Mouse (Mus musculus) layer of hippocampus, postnatal 14 days (tissue): ENCODE data around the gene Tmem190. TPM values are rescaled to one million over a fixed set of nuclear protein-coding genes. Genes with fewer than 3 reads are reported as not detected.
"Not testable (repeated sequence)": the region's sequence is repeated elsewhere in the genome, so short reads cannot be mapped to it uniquely, and the experiment has no call there.

Experiments
- DNase-seq, 2 experiments: peaks; one replicate each; pipeline ENCODE4 v3.0.0; 2021 to 2022; ENCODE audit warnings: low spot score in 2 of 2, mixed read lengths in 1 of 2
- total RNA-seq, 2 experiments: library from RNA; stranded (reverse); gene quantifications; 2 replicates each; pipeline ENCODE4 v1.2.3; 2021

The Tmem190 gene
- total RNA-seq, 2 experiments from 2014 or later = not detected

DNA sequence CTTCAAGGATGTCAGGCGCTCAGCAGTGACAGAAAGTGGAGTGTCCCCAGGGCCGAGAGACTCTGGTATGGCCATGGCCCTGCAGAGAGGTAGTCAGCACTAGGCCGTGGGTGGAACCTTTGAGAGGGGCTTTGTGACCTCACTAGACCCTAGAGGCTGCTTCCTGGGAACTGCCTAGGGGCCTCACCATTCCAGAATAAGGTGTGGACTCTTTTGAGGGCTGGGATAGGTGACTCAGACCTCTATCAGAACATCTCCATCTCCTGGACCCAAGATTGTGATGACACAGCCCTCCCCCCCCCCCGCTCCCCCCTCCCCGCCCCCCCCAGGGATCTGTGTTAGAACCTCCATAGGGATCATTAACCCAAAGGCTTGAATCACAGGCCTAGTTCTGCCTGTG lies 11.5 kb upstream of the Tmem190 start, which contains the start of gene Fam71e2:
Fam71e2 (minus strand) TSS at position 101 of the 400 bp plus-strand sequence.
- DNase-seq = no peak

DNA sequence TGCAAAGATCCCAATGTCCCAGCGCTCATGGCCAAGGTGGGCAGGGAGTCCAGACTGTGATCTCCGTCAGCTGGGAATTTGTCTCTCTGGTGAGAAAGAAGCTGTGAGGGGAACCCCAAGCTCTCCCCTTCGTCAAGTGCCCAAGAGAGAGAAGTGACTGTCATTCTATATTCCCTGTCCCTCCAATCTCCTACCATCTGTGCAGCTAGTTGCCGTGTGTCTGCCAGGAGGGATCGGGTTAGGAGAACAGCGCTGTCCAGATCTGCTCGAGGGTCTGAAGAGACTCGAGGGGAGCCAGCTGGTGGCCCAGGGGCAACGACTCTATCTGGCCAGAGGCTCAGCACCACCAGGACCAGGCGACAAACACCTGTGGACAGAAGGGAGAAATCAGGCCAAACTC lies 6.6 kb upstream of the Tmem190 start:
- DNase-seq = no peak

DNA sequence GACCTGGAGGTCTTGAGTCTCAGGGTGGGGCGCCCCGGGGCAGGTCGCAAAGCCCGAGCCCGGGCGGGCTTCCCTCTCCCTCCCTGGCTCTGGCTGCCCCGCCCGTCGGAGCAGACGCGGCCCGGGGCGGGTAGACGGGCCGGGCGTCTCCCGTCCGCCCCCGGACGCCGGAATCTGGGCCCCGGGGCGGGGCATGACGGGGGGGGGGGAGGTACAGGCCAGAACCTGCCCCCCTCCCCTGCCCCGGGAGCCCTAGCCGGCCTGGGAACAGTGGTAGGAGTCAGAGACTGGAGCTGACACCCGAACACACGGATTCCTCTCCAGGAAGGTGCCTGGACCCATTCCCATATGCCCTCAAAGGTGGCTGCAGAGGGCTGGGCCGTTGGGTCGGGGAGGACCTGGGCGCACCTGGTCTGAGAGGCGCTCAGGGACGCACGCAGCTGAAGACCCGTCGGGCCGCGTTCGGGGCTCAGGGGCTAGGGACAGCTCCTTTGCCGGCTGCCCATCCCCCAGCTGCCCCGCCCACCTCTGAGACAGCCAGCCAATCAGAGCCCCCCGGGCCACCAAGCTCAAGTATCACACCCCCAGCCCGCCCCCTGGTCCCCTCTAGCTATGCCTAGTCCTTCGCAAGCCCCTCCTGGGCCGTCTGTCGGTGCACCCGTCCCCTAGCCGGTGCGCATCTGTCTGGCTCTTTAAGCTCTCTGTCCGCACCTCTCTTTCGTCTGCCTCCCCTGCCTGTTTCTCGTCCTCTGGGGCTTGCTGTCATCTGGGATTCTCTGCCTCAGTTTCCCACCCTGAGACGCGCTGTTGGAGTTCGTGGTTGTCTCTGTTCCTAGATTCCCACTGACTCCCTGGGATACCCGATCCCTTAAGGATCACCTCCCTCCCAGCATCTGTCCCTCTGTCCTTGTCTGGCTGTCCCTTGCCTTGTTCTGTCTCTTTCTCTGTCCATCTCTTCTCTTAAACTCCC lies 5.6 kb upstream of the Tmem190 start:
- no peak for DNase-seq

DNA sequence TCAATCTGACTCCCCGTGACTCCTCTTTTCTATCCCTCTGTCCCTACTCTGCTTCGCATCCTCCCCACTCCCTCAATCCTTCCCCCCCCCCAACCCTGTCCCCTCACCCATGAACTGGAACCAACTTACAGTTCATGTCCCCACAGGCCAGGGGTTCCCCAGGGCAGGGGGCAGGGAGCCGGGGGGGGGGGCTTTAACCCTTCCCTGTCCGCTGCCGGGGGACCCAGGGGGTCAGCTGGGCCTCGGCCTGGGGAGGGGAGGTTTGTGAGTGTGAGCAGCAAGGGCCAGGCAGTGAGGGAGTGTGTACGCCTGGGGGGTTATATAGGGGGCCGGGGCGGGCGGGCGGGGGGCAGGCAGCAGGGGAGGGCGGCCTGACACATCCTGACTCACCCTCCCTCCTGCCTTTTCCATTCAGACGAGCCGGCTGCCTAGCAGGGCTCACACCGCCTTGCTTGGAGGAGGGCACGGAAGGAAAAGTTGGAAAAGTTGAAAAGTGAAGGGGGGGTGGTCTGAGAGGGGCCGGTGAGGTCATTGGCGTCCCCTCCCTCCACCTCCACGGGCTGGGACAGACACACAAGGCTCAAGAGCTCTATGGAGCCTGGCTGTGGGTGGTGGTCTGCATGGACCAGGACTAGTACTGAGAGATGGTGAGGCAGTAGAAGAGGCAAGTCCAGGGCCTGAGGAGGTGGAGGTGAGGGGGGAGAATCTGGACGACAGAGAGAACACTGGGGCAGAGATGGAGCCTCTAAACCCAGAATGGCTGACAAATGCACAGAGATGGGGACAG lies 4.7 kb upstream of the Tmem190 start:
- DNase-seq = no peak

DNA sequence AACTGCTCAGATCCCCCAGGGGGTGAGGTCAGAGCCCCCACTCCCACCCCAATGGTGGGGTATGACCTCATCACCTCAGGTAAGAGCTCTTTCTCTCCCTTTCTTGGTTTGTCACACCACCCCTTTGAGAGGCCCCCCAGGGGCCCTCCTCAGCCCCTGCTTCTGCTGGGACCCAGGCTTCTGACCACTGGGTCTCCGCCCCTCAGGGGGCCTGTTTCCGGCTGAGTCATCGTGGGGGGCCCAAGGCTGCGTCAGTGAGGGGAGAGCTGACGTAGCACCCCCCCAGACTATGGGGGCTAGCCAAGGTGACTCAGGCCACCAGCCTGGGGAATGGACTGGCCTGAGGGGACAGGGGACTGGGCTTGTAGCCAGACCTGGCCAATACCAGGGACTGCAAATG lies 2.8 kb upstream of the Tmem190 start:
- no peak for DNase-seq

DNA sequence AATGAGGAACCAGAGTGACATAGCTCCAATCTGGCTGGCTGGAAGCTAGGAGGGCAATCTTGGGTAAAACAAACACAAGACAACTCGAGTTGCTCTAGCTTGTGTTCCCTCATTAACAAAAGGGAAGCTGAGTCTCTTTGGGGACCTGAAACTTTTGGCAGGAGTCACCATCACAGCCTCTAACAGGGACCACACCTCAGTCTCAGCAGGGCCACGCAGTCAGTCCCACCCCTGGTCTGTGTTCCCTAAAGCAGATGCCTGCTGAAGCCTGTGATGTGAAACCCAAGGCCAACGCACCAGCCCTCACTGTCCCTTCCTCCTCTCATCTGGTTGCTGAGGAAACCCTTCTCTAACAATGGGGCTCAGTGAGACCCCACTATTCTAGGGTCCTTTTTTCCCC lies 607 bp upstream of the Tmem190 start:
- DNase-seq = no peak

DNA sequence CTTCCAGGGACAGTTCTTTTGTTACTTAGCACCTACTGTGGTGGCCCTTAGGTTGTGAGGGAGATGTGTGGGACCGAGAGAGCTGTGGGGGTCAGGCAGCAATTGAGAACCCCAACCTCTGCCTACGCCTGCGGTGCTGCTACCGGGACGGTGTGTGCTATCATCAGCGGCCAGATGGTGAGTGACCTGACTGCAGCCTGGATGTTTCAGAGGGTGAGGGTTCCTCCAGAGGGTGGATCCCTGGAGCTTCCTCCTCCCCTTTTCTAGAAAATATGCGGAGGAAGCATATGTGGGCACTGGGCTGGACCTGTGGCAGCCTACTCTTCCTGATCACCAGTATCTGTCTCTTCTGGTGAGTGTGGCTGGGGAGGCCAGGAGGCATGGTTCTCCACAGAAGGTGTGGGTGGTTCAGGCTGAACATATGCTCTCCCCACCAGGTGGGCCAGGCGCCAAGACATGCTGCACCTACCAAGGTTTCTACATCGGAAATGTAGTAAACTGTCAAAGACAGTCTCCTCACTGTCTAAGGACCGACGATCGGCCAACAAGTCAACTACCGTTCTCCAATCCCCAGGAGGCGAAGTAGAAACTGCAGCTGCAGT lies 1.0 kb downstream of the Tmem190 start:
- DNase-seq = no peak

DNA sequence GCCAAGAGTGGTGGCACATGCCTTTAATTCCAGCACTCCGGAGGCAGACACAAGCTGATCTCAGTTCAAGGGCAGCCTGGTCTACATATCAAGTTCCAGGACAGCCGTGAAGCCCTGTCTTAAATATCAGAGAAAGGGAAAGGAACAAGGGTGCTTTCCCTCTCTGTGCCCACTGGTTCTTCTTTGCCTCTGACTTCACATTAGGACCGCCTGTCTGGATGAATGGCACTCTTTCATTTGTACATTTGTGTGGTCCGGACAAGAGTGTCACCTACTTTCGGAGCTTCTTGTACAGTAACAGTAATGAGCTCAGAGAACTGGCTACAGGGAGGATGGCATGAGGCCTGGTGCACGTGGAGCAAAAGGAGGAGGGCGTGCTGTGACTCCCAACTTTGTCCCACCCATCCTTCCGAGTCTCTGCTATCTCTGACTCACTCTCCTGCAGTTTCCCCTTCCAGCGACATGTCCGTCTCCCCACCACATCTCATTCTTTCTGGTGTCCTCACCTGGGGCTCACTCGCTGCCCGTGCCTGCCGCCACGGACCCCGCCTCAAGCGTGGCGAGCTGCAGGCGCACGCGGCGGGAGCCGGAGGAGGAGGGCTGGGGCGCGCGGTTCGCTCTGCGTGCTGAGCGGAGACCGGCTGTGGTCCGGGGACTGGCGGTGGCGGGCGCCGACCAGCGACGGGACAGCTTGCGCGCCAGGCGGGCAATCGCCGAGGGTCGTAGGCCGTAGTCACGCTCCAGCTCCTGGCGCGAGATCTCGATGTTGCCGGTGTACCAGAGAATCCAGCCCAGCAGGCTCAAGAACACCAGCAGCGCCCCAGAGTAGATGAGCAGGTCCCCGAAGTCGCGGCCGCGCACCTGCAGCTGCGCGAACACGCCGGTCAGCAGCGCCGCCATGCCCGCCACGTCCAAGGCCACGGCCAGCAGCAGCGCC lies 6.0 kb downstream of the Tmem190 start:
- DNase-seq = peak; percentile 39 to 54

DNA sequence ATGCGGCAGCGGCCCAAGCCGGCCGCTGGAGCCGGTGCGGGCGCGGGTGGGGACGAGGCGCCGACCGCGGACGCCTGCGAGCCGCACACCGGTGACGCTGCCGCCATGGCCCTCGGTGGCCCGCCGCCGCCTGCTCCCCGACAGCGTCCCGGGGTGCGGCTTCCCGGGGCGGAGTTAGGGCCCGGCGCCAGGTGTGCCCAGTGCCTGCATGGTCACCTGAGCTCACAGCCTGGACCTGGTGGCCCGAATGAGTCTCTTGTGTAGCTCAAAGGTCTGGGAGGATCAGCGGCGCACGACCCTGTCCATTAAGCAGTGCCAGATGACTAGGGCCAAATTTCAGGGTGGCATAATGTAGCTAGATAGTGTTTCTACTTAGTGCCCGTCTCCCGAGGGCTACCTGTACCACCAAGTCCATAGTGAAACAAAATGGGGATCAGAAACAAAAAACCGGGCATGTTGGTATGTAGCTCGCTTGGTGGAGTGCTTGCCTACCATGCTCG lies 6.7 kb downstream of the Tmem190 start, which contains the start of gene Tmem238:
Tmem238 (minus strand) TSS at position 221 of the 500 bp plus-strand sequence.
- no peak for DNase-seq

DNA sequence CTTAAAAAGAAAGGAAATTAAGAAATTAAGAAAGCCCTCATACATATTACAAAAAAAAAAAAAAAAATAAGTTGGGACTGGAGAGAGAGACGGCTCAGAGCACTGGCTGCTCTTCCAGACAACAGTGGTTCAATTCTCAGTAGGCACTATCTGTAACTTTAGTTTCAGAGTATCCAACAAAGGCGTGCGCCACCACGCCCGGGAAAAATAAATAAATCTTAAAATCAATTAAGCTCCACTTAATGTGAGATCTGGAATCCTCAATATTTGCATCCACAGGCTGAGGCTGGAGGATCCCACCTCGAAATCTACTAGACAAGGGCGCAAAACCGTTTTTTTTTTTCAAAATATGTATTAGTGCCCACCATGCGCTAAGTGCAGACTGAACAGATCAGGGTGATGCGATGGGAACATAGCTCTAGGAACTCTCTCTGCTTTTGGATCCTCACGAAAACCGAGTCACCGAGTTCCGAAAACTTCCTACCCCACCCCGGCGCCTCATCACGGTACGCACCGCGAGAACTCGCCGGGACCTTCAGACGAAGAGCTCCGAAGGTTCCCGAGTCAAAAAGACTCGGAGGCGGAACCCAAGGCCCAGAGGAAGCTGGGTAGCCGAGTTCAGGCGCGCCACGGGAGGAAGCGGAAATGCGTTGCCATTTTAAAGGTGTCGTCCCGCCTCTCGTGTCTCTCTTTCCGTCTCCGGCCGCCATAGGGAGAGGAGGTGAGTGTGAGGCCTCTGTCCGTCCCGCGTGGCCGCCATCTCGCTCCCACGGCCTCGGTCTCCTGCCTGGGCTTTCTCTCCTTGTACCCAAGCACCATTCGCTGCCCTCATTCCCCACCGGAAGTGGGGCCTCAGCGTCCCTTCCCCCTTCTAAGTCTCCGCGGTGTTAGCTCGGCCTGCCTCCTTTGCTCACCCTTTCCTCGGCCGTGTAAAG lies 9.8 kb downstream of the Tmem190 start, which contains the start of gene Rpl28:
Rpl28 (plus strand) TSS at position 597 of the 935 bp plus-strand sequence.
- DNase-seq = peak; percentile 93 to 97

DNA sequence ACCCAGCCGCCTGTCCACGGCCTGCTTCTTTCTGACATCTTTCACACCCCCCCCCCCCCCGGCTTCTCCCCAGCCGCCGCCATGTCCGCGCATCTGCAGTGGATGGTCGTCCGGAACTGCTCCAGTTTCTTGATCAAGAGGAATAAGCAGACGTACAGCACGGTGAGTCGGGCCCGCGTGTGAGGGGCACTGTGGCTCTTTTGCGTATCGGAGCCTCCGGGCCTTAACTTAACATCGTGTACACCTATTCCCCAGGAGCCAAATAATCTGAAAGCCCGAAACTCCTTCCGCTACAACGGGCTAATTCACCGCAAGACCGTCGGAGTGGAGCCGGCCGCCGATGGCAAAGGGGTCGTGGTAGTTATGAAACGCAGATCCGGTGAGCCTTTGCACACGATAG lies 10.5 kb downstream of the Tmem190 start:
- DNase-seq = not testable (repeated sequence)

DNA sequence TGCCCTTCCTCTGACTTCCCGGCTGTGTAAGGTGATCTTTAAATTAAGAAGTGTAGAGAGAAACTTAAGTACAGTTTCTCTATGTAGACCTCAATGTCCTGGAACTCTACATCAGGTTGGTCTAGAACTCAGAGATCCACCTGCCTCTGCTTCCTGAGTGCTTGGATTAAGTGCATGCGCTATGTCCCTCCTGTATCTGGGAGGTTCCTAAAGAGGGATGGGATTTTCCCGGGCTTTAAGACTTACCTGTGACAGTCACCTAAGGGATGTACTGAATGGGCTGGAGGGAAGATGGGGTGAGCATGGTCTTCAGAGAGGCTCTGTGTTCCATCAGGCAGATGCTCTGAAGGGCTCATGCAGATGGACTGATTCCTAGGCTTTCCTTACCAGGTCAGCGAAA lies 10.9 kb downstream of the Tmem190 start:
- no peak for DNase-seq

DNA sequence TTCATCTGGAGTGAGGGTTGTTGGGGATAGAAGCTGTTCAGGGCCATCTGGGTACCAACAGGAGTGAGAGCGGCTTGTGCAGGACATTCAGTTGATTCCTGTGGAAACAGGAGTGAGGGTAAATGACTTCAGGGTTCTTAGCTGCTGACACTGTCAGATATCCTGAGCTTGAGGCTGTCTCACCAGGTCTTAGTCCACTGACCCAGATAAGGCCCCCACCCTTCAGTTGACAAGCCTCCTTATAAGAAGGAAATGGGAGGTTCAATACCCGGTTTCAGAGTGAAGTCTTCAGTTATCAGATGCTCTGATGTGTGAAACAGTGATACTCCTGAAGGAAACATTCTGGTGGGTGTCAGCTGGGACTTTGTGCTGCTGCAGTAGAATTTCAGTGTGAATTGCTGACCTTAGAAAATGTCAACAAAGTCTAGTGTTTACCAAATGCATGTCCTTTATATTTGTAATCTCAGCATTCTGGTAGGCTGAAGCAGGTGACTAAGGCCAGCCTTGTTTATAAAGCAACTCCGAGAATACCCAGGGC lies 12.0 kb downstream of the Tmem190 start:
- DNase-seq = no peak

DNA sequence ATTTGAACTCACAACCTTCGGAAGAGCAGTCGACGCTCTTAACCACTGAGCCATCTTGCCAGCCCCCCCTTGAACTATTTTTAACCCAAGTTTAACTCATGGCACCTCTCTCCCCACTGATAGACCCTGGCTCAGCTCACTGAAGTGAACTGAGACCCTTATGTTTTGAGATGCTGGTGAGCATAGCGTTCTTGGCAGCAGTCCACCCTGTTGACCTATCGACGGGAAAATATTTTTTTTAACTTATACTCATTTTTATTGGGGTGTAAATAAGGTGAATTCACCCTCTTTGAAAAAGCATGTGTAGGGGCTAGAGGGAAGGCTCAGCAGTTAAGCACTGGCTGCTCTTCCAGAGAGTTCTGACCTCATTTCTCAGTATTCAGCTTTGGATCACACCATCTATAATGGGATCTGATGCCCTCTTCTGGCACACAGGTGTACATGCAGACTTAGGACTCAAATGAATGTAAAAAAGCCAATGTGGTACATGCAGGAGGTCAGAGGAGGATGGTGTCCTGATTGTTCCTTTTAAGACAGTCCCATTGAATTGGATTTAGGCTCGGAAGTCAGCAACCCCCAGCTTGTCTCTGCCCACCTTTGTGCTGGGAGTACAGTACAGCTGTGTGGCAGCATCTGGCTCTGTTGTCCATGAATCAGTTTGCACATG lies 13.2 kb downstream of the Tmem190 start:
- peak in 1 of 2 experiments; percentile 58 for DNase-seq

DNA sequence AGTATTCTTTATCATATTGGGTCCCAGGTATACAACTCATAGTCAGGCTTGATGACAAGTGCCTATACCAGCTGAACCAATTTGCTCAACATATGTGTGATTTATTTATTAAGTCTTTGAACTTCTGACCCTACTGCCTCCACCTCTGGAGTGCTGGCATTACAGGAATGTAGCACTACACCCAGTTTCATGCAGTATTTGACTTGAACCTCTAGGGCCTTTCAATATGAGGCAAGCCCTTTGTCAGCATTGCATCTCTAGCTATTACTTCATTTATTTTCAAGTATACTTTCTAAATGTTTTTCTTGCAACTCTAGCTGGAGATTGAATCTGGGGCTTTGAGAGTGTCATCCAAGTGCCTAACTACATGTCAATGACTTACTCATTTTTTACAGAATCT lies 19.5 kb downstream of the Tmem190 start:
- no peak for DNase-seq

DNA sequence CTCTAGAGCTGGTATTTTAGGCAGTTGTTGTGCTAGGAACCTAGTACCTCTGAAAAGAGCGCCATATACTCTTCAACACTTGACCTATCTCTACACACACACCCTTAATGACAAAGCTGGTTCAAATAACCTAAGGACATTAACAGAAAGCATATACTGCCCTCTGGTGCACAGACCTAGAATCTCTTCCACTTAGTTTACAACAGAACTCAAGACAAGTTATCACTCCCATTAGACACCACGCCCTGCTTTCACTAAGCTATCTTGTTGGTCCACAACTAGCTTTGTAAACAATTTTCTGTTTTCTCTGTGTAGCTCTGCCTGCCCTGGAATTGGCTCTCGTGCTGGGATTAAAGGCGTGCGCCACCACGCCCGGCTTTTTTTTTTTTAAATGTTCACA lies 24.0 kb downstream of the Tmem190 start:
- DNase-seq = no peak

DNA sequence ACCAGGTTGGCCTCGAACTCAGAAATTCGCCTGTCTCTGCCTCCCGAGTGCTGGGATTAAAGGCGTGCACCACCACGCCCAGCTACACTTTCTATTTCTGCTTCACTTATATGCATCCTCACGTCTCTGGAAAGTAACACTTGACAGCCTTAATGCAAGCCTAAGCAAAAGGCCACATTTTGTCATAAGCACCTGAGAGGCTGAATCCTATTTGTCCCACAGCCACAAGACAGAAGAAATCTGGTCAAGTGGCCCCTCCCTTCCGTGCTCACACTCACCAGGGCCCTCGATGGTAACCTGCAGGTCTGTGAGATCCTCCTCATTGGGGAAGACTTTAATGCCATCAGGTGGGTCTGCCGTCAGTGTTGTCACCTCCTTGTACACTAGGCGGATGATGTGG lies 28.4 kb downstream of the Tmem190 start:
- not testable (repeated sequence) for DNase-seq

DNA sequence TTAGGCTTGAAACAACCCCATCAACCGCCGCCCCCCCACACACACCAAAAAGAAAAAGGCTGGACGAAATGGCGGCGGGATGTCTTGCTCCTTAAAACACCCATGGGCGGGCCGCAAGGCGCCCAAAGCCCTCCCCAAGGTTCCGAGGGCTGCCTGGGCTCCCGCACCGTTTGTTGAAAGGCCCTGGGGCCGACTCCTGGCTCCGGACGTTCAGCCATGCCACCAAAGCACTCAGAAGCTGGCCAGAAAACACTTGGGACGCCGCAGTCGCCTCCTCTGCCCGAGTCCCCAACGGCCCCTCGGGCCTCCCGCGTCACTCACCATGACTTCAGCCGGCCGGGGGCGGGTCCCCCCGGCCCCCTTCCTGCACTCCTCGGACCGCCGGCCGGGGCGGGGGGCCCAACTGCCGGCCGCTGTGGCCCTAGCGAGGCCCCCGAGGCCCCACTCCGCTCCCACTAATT lies 29.1 kb downstream of the Tmem190 start:
- peak in 1 of 2 experiments; percentile 65 for DNase-seq
